Mouse (Mus musculus): ENCODE data around the gene Gpr84.

- no peak for TF ChIP-seq POLR2A (IDR thresholded peaks at IDR 0.05; ENCODE audit: low read depth, low read length)
- TF ChIP-seq CTCF (IDR thresholded peaks at IDR 0.05; ENCODE audit: extremely low read depth, insufficient read length, insufficient replicate concordance, low read depth, low read length) = no peak
These were observed 6.7 kb upstream of the Gpr84 start for GRCm38 (mm10) chr15:103317120-103317519.

Measured in small intestine, adult 2 months (tissue).